In the genomic region with DNA sequence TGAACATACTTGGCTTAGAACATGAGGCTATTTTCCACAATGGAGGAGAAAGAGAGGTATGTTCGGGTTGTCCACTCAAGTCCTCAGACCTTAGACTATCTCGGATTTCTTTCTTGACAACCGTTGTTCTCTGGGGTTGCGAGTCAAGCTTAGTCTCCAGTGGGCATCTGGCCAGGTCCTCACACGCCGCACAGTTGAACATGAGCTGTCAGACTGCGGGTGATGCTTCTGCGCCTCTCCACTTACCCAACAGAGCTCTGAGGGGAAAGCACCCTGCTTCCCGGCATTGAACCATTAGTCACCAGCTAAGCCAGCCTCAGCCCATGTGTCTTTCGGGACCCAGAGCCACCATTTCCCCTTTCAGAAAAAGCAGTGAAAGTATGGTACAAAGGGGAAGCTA, we compare ENCODE assay signal across 30 mouse cellular contexts. TPM values are rescaled to one million over a fixed set of nuclear protein-coding genes. Genes with fewer than 3 reads are reported as not detected.
"Had no signal": no experiment of that assay in that cellular context is flagged by ENCODE, and none has a peak within 500 bp of the region (broad histone marks: within the 10 kb centered on the region; RNA-seq: fewer than 3 reads in every experiment).

No protein-coding gene starts in this region.

- H3K36me3 ChIP-seq: heart, embryonic 13.5 days; heart, embryonic 15.5 days; hindbrain, embryonic 13.5 days; kidney, embryonic 15.5 days; limb, embryonic 10.5 days; limb, embryonic 12.5 days; liver, embryonic 13.5 days; liver, embryonic 15.5 days had no signal

- H3K4me3 ChIP-seq: heart, adult 2 months; heart, embryonic 13.5 days; heart, embryonic 15.5 days; hindbrain, embryonic 13.5 days; kidney, embryonic 15.5 days; layer of hippocampus, adult 2 months; left cerebral cortex, adult 2 months; limb, embryonic 10.5 days; limb, embryonic 12.5 days; liver, embryonic 13.5 days; liver, embryonic 15.5 days had no signal

- H3K27ac ChIP-seq: heart, adult 2 months; heart, embryonic 13.5 days; heart, embryonic 15.5 days; hindbrain, embryonic 13.5 days; kidney, embryonic 15.5 days; kidney, postnatal 0 days; layer of hippocampus, adult 2 months; left cerebral cortex, adult 2 months; limb, embryonic 10.5 days; limb, embryonic 12.5 days; liver, embryonic 13.5 days; liver, embryonic 15.5 days had no signal

- H3K4me1 ChIP-seq: heart, embryonic 15.5 days; kidney, embryonic 15.5 days; liver, embryonic 13.5 days; liver, embryonic 15.5 days had no signal

- DNase-seq: gastrocnemius, postnatal 14 days; gastrocnemius, postnatal 36 days; heart, adult 11 months; heart, adult 2 months; heart, postnatal 14 days; heart, postnatal 36 days; kidney, adult 18-20 months; kidney, adult 8-10 months; kidney, postnatal 14 days; kidney, postnatal 36 days; liver; liver, embryonic 13.5 days had no signal

- H3K9ac ChIP-seq: heart, embryonic 13.5 days; heart, embryonic 15.5 days; hindbrain, embryonic 13.5 days; kidney, embryonic 15.5 days; limb, embryonic 12.5 days; liver, embryonic 13.5 days; liver, embryonic 15.5 days had no signal

- H3K9me3 ChIP-seq: heart, embryonic 13.5 days; heart, embryonic 15.5 days; hindbrain, embryonic 13.5 days; kidney, embryonic 15.5 days; limb, embryonic 10.5 days; limb, embryonic 12.5 days; liver, embryonic 13.5 days; liver, embryonic 15.5 days had no signal

- ATAC-seq: hindbrain, embryonic 16.5 days; intestine, embryonic 16.5 days had no signal

- H3K27me3 ChIP-seq: heart, embryonic 13.5 days; heart, embryonic 15.5 days; hindbrain, embryonic 13.5 days; kidney, embryonic 15.5 days; limb, embryonic 12.5 days; liver, embryonic 13.5 days; liver, embryonic 15.5 days had no signal

- H3K4me2 ChIP-seq: heart, embryonic 11.5 days; heart, embryonic 13.5 days; heart, embryonic 15.5 days; hindbrain, embryonic 13.5 days; kidney, embryonic 15.5 days; limb, embryonic 12.5 days; liver, embryonic 11.5 days; liver, embryonic 13.5 days; liver, embryonic 15.5 days had no signal

RNA-seq across cellular contexts. Expression of gene Ush2a, which starts 20.1 kb away (rescaled TPM):
- total RNA-seq: gastrocnemius, adult 18-20 months; gastrocnemius, adult 8-10 months; gastrocnemius, postnatal 14 days; gastrocnemius, postnatal 36 days; hematopoietic stem cell, adult 5-6 weeks had no signal
- polyA plus RNA-seq: heart, adult 2 months; heart, postnatal 0 days; kidney, postnatal 0 days; liver, embryonic 13.5 days; liver, embryonic 15.5 days had no signal
